Comparison of ENCODE assay signal across 15 mouse cellular contexts in genomic region chr9:123139887-123140614, GRCm38 (mm10). TPM values are rescaled to one million over a fixed set of nuclear protein-coding genes. Genes with fewer than 3 reads are reported as not detected.
DNase-seq lines count a peak whose midpoint lies in the region; ATAC-seq and TF ChIP-seq lines count a peak whose summit lies in the region.
"Had no signal": no experiment of that assay in that cellular context is flagged by ENCODE, and none has a peak within 500 bp of the region (broad histone marks: within the 10 kb centered on the region; RNA-seq: fewer than 3 reads in every experiment).

No protein-coding gene starts in this region.

- H3K27me3 ChIP-seq in heart, postnatal 0 days (ENCODE audit: control insufficient read depth, insufficient read depth, low read length) = no peaks in the 10 kb centered on the region
- no peaks in the 10 kb centered on the region for H3K27me3 ChIP-seq in intestine, embryonic 16.5 days (replicated peaks; ENCODE audit: control insufficient read depth, insufficient read depth, low read length)
- H3K27me3 ChIP-seq in thymus, adult 2 months (ENCODE audit: control insufficient read depth, insufficient read depth, low read length) = no peaks in the 10 kb centered on the region
- H3K27me3 ChIP-seq: limb, embryonic 12.5 days had no signal

- no peaks in the 10 kb centered on the region for H3K4me1 ChIP-seq in heart, postnatal 0 days (ENCODE audit: control insufficient read depth, insufficient read depth)
- peaks cover 5% of the 10 kb centered on the region; the same call in 1 of the 2 replicates for H3K4me1 ChIP-seq in intestine, embryonic 16.5 days (ENCODE audit: control insufficient read depth, insufficient read depth, low read length)
- no peaks in the 10 kb centered on the region for H3K4me1 ChIP-seq in thymus, adult 2 months (replicated peaks; ENCODE audit: control insufficient read depth, insufficient read depth, low read length)

- TF ChIP-seq EP300 in heart, postnatal 0 days (IDR thresholded peaks at IDR 0.05; ENCODE audit: low read depth) = no peak

- H3K27ac ChIP-seq in heart, postnatal 0 days (ENCODE audit: low read depth) = peak overlapping the region; percentile 57
- 0 out of 2 replicates have a peak overlapping the region, but pooled peaks have one; percentile 28 for H3K27ac ChIP-seq in left cerebral cortex, adult 2 months
- peak overlapping the region; percentile 50 for H3K27ac ChIP-seq in intestine, embryonic 16.5 days (ENCODE audit: low read length)
- H3K27ac ChIP-seq in thymus, adult 2 months (ENCODE audit: control insufficient read depth, insufficient read depth, low read length) = no peak overlapping the region
- H3K27ac ChIP-seq: limb, embryonic 12.5 days had no signal

- no peak overlapping the region for H3K9ac ChIP-seq in heart, postnatal 0 days (replicated peaks; ENCODE audit: low read depth, low read length)
- no peak overlapping the region for H3K9ac ChIP-seq in intestine, embryonic 16.5 days (ENCODE audit: low read depth, low read length)
- H3K9ac ChIP-seq: limb, embryonic 12.5 days had no signal

- intact Hi-C loops in heart, postnatal 10 days (cut with DNase I) = no loop called here
- intact Hi-C loops in left cerebral cortex, adult 2 months (cut with DNase I) = no loop called here
- intact Hi-C loops in left cerebral cortex, postnatal 10 days (cut with DNase I) = no loop called here

- no peak for DNase-seq in heart, postnatal 0 days (ENCODE audit: low spot score)
- no peak for DNase-seq in heart, postnatal 10 days
- DNase-seq in left cerebral cortex, adult 2 months (ENCODE audit: extremely low spot score in 1 of 2, low spot score in 2 of 2) = no peak
- no peak for DNase-seq in left cerebral cortex, postnatal 10 days (ENCODE audit: extremely low spot score in 1 of 2, low spot score in 2 of 2)
- DNase-seq in 416B (ENCODE audit: low read depth) = peak; percentile 39
- DNase-seq in thymus, adult 2 months = no peak
- DNase-seq: cerebellum, adult 18-20 months; kidney, adult 8-10 months; layer of hippocampus, adult 9-11 months; lung, adult 2 months; right cerebral cortex, postnatal 14 days; thymus, postnatal 36 days had no signal

- TF ChIP-seq POLR2A in thymus, adult 2 months (IDR thresholded peaks at IDR 0.05; ENCODE audit: control insufficient read depth, extremely low read depth, insufficient read depth, low read length, poor library complexity) = no peak

- TF ChIP-seq CTCF in heart, postnatal 0 days (IDR thresholded peaks at IDR 0.05; ENCODE audit: low read depth) = no peak
- TF ChIP-seq CTCF in left cerebral cortex, adult 2 months (IDR thresholded peaks at IDR 0.05) = no peak
- TF ChIP-seq CTCF in thymus, adult 2 months (IDR thresholded peaks at IDR 0.05; ENCODE audit: borderline replicate concordance, control insufficient read depth, extremely low read depth, insufficient read depth, low read length, poor library complexity) = no peak

- no peak for ATAC-seq in heart, postnatal 0 days (ENCODE audit: insufficient read depth, low read depth)
- ATAC-seq in intestine, embryonic 16.5 days = no peak

- peaks cover 34% of the 10 kb centered on the region for H3K36me3 ChIP-seq in heart, postnatal 0 days (replicated peaks; ENCODE audit: control insufficient read depth, insufficient read depth, low read length)
- H3K36me3 ChIP-seq in intestine, embryonic 16.5 days (ENCODE audit: control insufficient read depth, insufficient read depth, low read length) = peaks cover 13% of the 10 kb centered on the region
- H3K36me3 ChIP-seq in thymus, adult 2 months (ENCODE audit: control insufficient read depth, insufficient read depth, low read length) = peaks cover 14% of the 10 kb centered on the region

- 80% methylated on average over 4 of the region's 4 CpGs for WGBS in heart, postnatal 0 days
- 83% methylated on average over 4 of the region's 4 CpGs for WGBS in intestine, embryonic 16.5 days
- 68% methylated on average over 4 of the region's 4 CpGs for WGBS in thymus, adult 2 months

- H3K4me2 ChIP-seq in heart, postnatal 0 days (ENCODE audit: low read depth, low read length) = no peak overlapping the region
- H3K4me2 ChIP-seq in intestine, embryonic 16.5 days (ENCODE audit: low read depth, low read length) = no peak overlapping the region
- H3K4me2 ChIP-seq: limb, embryonic 12.5 days had no signal

- H3K9me3 ChIP-seq in heart, postnatal 0 days (replicated peaks; ENCODE audit: control insufficient read depth, low read length) = peaks cover 5% of the 10 kb centered on the region; the same call in 1 of the 2 replicates
- peaks cover 6% of the 10 kb centered on the region; the same call in 1 of the 2 replicates for H3K9me3 ChIP-seq in intestine, embryonic 16.5 days (ENCODE audit: control insufficient read depth, low read length)

- no peak overlapping the region for H3K4me3 ChIP-seq in heart, postnatal 0 days (ENCODE audit: low read depth, low read length)
- H3K4me3 ChIP-seq in left cerebral cortex, adult 2 months = no peak overlapping the region
- H3K4me3 ChIP-seq in intestine, embryonic 16.5 days (ENCODE audit: low read length) = no peak overlapping the region
- H3K4me3 ChIP-seq in thymus, adult 2 months (ENCODE audit: control insufficient read depth, insufficient read depth, low read length) = no peak overlapping the region
- H3K4me3 ChIP-seq: erythroblast, embryonic 14.5 days; limb, embryonic 12.5 days had no signal

RNA-seq across cellular contexts. Expression of gene Clec3b, which starts 10.7 kb away (rescaled TPM):
- 8.5 and 26.8 TPM in 2 replicates for total RNA-seq in heart, postnatal 0 days (2014; rRNA removed; ENCODE audit: low replicate concordance)
- polyA plus RNA-seq in heart, postnatal 0 days (2015; fragmentation: Nextera tagmentation; extraction: Ambion mirVana) = 5.5 and 5.7 TPM in 2 replicates
- total RNA-seq in heart, postnatal 10 days (2021) = 10 to 100 TPM; 69.1 to 72.0 TPM
- total RNA-seq in left cerebral cortex, adult 2 months (2021) = 1 to 10 TPM; 2.6 to 3.1 TPM
- total RNA-seq in left cerebral cortex, postnatal 10 days (2021) = 1 to 10 TPM; 5.4 to 6.2 TPM
- 0.27 and 0.42 TPM in 2 replicates for polyA plus RNA-seq in intestine, embryonic 16.5 days (2015; fragmentation: Nextera tagmentation; extraction: Ambion mirVana)
- polyA plus RNA-seq in thymus, adult 2 months (2012; rRNA removed) = 19.2 and 20.0 TPM in 2 replicates
- polyA plus RNA-seq: erythroblast, embryonic 14.5 days; limb, embryonic 12.5 days had no signal

RNA-seq across cellular contexts. Expression of gene Exosc7, which starts 27.0 kb away (rescaled TPM):
- total RNA-seq in heart, postnatal 0 days (2014; rRNA removed; ENCODE audit: low replicate concordance) = 20.2 and 29.5 TPM in 2 replicates
- 45.6 and 49.7 TPM in 2 replicates for polyA plus RNA-seq in heart, postnatal 0 days (2015; fragmentation: Nextera tagmentation; extraction: Ambion mirVana)
- total RNA-seq in heart, postnatal 10 days (2021) = 10 to 100 TPM; 23.0 to 29.2 TPM
- total RNA-seq in left cerebral cortex, adult 2 months (2021) = 10 to 100 TPM; 43.0 to 48.9 TPM
- 10 to 100 TPM; 38.4 to 40.1 TPM for total RNA-seq in left cerebral cortex, postnatal 10 days (2021)
- polyA plus RNA-seq in intestine, embryonic 16.5 days (2015; fragmentation: Nextera tagmentation; extraction: Ambion mirVana) = 130 and 146 TPM in 2 replicates
- 40.4 and 41.3 TPM in 2 replicates for polyA plus RNA-seq in thymus, adult 2 months (2012; rRNA removed)

RNA-seq across cellular contexts. Expression of gene Zdhhc3, which starts 27.0 kb away (rescaled TPM):
- total RNA-seq in heart, postnatal 0 days (2014; rRNA removed; ENCODE audit: low replicate concordance) = 51.7 and 73.5 TPM in 2 replicates
- 33.4 and 35.7 TPM in 2 replicates for polyA plus RNA-seq in heart, postnatal 0 days (2015; fragmentation: Nextera tagmentation; extraction: Ambion mirVana)
- total RNA-seq in heart, postnatal 10 days (2021) = 10 to 100 TPM; 50.7 to 53.5 TPM
- 10 to 100 TPM; 61.9 to 68.6 TPM for total RNA-seq in left cerebral cortex, adult 2 months (2021)
- 10 to 100 TPM; 77.2 to 79.9 TPM for total RNA-seq in left cerebral cortex, postnatal 10 days (2021)
- 75.8 and 76.9 TPM in 2 replicates for polyA plus RNA-seq in intestine, embryonic 16.5 days (2015; fragmentation: Nextera tagmentation; extraction: Ambion mirVana)
- polyA plus RNA-seq in thymus, adult 2 months (2012; rRNA removed) = 173 and 229 TPM in 2 replicates
